Mouse (Mus musculus): ENCODE data around the gene Gm10203. TPM values are rescaled to one million over a fixed set of nuclear protein-coding genes. Genes with fewer than 3 reads are reported as not detected.
"Not testable (repeated sequence)": the region's sequence is repeated elsewhere in the genome, so short reads cannot be mapped to it uniquely, and the experiment has no call there.

The Gm10203 gene
- polyA plus RNA-seq (2016; fragmentation: Nextera tagmentation; extraction: Ambion mirVana), result not detected in 2 replicates

DNA sequence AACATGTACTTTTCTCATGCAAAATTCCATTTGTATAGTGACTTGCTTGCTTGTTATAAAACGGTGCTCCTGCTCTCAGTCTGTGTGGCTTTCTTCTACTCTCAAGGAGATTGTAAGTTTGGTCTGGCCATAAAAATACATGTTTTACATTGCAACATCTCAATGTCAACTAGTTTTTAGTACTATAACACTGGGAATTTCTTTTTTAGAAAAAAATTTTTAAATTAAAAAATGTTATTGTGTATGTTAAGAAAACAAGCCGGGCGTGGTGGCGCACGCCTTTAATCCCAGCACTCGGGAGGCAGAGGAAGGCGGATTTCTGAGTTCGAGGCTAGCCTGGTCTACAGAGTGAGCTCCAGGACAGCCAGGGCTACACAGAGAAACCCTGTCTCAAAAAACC is at the start of gene Gm10203:
Gene Gm10203 (plus strand): TSS at position 301 of the 400 bp plus-strand sequence.
- 82% methylated on average over 8 of the region's 8 CpGs for WGBS

DNA sequence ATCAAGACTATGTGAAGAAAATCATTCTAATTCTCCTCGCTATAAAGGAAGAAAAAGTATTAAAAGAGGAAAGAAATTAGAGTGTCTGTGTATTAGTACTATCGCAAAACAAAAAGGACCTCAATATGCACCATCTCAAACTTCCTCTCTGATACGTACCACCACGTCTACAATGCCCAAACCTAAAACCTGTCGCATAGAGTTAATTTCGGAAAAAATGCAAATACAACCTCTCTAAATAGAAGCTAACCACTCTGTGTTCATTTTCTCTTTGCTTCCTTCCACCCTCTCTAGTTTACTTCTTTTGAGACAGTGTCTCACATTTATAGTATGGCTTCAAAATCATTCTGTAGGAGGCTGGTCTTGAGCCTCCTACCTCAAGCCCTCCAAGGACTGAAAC is 37.6 kb upstream of the Gm10203 start:
- DNase-seq (ENCODE audit: low spot score), result no peak
- Histone ChIP-seq H3K4me1 (peaks cover 12% of the 10 kb centered on the region), H3K4me3 (no peak overlapping the region), H3K9me3 (no peaks in the 10 kb centered on the region), H3K27ac (replicated peaks) (no peak overlapping the region), H3K27me3 (replicated peaks; ENCODE audit: low read depth, poor library complexity, severe bottlenecking) (no peaks in the 10 kb centered on the region), H3K36me3 (replicated peaks) (no peaks in the 10 kb centered on the region)
- WGBS, result 93% methylated on average over 6 of the region's 6 CpGs

More for the DNA sequence above, at the start of gene Gm10203:
- H3K9me3 ChIP-seq; H3K36me3 ChIP-seq (replicated peaks); H3K4me3 ChIP-seq; H3K27me3 ChIP-seq (replicated peaks; ENCODE audit: low read depth, poor library complexity, severe bottlenecking); H3K27ac ChIP-seq (replicated peaks); DNase-seq (ENCODE audit: low spot score): not testable (repeated sequence)
- peaks cover 19% of the 10 kb centered on the region for H3K4me1 ChIP-seq

DNA sequence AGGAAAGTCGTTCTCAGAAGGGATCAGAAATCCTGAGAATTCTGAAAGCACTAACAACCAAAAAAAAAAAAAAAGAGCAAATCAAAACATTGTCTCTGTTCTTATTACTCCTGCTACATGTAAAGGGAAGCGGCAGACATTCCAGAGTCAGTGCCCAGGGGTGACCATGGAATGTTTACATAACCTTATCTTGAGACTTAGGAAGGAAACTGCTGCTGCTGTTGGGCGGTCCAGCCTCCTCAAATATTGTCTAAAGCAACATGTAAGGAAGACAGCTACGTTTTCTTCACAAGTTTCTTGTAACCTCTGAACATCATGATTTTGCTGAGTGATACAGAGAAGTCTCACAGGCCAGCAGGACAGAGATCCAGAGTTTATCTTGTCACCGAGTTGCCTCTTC is 36.5 kb upstream of the Gm10203 start:
- Histone ChIP-seq H3K27me3 (replicated peaks; ENCODE audit: low read depth, poor library complexity, severe bottlenecking) (no peaks in the 10 kb centered on the region), H3K9me3 (no peaks in the 10 kb centered on the region), H3K36me3 (replicated peaks) (no peaks in the 10 kb centered on the region), H3K4me1 (peaks cover 12% of the 10 kb centered on the region), H3K4me3 (no peak overlapping the region), H3K27ac (replicated peaks) (no peak overlapping the region)
- 26% methylated on average over 5 of the region's 5 CpGs for WGBS
- peak; percentile 39 for DNase-seq (ENCODE audit: low spot score)

DNA sequence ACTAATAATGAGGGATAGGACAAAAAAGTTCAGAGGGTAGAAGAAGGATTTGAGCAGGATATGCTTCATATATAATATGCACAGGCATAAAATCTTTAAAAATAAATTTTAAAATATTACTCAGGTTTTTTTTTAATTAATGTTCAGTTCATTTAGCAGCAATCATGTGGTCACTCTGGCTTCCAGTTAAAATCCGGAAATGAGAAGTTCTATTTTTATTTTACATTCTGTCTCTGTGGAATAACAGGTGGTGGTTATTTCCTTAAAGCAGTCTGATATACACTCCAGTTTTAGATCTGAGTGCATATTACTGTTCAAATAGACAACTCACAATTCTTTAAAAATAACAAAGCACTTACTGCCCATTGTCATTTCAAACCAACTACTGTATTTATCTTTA is 35.4 kb upstream of the Gm10203 start:
- H3K4me1 ChIP-seq, result peaks cover 12% of the 10 kb centered on the region
- no peak for DNase-seq (ENCODE audit: low spot score)
- H3K9me3 ChIP-seq, result no peaks in the 10 kb centered on the region
- H3K36me3 ChIP-seq (replicated peaks), result no peaks in the 10 kb centered on the region
- no peak overlapping the region for H3K4me3 ChIP-seq
- 83% methylated on average over 1 of the region's 1 CpGs for WGBS
- H3K27me3 ChIP-seq (replicated peaks; ENCODE audit: low read depth, poor library complexity, severe bottlenecking), result no peaks in the 10 kb centered on the region
- no peak overlapping the region for H3K27ac ChIP-seq (replicated peaks)

DNA sequence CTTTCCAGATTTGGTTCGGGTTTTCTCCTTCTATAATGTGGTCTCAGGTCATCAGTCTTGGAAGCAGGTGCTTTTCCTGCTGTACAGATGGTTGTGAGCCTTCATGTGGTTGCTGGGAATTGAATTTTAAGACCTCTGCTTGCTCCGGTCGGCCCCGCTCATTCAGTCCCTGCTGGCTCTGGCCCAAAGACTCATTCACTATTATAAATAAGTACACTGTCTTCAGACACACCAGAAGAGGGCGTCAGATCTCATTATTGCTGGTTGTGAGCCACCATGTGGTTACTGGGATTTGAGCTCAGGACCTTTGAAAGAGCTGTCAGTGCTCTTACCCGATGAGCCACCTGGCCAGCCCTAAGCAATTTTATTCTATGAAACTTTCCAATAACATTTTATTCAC is 34.6 kb upstream of the Gm10203 start:
- no peak overlapping the region for H3K4me3 ChIP-seq
- no peak for DNase-seq (ENCODE audit: low spot score)
- no peaks in the 10 kb centered on the region for H3K36me3 ChIP-seq (replicated peaks)
- H3K27me3 ChIP-seq (replicated peaks; ENCODE audit: low read depth, poor library complexity, severe bottlenecking), result no peaks in the 10 kb centered on the region
- H3K4me1 ChIP-seq, result peaks cover 12% of the 10 kb centered on the region
- H3K27ac ChIP-seq (replicated peaks), result no peak overlapping the region
- no peaks in the 10 kb centered on the region for H3K9me3 ChIP-seq
- WGBS, result 85% methylated on average over 6 of the region's 6 CpGs

DNA sequence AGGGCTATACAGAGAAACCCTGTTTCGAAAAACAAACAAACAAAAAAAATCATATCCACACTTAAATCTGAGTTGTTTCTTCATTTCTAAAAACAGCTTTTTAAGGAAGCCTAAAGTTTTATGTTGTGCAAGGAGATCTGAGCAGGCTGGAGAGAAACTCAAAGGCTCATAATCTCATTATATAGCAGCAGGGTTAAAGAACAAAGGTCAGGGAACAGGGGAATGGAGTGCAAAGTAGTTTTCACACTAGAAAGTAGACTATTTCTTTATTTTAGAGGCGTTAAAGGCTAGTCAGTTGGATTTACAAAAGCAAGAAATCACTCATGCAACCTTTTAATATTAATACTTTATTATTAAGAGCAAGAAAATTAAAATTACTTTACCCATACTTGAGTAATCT is 33.7 kb upstream of the Gm10203 start:
- H3K27me3 ChIP-seq (replicated peaks; ENCODE audit: low read depth, poor library complexity, severe bottlenecking), result no peaks in the 10 kb centered on the region
- no peak for DNase-seq (ENCODE audit: low spot score)
- H3K4me1 ChIP-seq, result peaks cover 12% of the 10 kb centered on the region
- no peak overlapping the region for H3K4me3 ChIP-seq
- H3K36me3 ChIP-seq (replicated peaks), result no peaks in the 10 kb centered on the region
- no peak overlapping the region for H3K27ac ChIP-seq (replicated peaks)
- no peaks in the 10 kb centered on the region for H3K9me3 ChIP-seq
- WGBS, result 88% methylated on average over 2 of the region's 2 CpGs

DNA sequence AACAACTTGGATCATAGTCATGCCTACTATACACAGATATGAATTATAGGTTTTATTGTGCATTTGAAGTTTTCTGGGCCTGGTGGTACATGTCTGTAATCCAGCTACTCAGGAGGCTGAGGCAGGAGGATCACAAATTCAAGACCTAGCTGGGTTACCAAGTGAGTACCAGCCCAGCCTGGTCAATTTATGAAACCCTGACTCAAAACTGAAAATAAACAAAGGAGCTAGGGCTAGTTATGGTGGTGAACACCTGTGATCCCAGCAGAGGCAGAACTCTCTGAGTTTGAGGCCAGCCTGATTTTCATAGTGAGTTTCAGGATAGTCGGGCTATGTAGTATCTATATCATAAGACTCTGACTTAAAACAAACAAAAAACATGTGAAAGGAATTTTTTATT is 32.7 kb upstream of the Gm10203 start:
- Histone ChIP-seq H3K4me3 (no peak overlapping the region), H3K27ac (replicated peaks) (no peak overlapping the region), H3K27me3 (replicated peaks; ENCODE audit: low read depth, poor library complexity, severe bottlenecking) (0 out of 2 replicates have a peak, but pooled peaks cover 6% of the 10 kb centered on the region), H3K36me3 (replicated peaks) (no peaks in the 10 kb centered on the region), H3K4me1 (peaks cover 17% of the 10 kb centered on the region), H3K9me3 (no peaks in the 10 kb centered on the region)
- DNase-seq (ENCODE audit: low spot score), result no peak
- WGBS, result 91% methylated on average over 1 of the region's 1 CpGs

DNA sequence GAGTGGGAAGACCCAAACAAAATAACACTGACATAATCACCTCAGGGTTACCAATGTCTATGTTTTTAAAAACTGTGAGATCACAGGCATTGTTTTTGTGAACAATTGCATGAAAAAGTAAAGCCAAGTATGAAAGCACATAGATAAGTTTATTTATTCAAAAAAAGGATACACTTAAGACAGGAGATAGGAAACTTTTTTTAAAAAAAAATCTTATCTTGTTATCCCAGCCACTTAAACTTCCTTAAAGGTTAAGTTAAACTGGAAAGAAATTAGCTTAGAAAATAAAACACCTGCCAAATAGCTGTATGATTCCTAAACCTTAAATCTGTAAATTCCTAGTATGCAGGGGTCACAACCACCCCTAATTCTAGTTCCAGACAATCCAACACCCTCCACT is 31.0 kb upstream of the Gm10203 start:
- Histone ChIP-seq H3K27me3 (replicated peaks; ENCODE audit: low read depth, poor library complexity, severe bottlenecking) (peaks cover 18% of the 10 kb centered on the region), H3K36me3 (replicated peaks) (no peaks in the 10 kb centered on the region), H3K9me3 (no peaks in the 10 kb centered on the region), H3K27ac (replicated peaks) (no peak overlapping the region), H3K4me1 (peaks cover 8% of the 10 kb centered on the region; the same call in 1 of the 2 replicates), H3K4me3 (no peak overlapping the region)
- DNase-seq (ENCODE audit: low spot score), result no peak

DNA sequence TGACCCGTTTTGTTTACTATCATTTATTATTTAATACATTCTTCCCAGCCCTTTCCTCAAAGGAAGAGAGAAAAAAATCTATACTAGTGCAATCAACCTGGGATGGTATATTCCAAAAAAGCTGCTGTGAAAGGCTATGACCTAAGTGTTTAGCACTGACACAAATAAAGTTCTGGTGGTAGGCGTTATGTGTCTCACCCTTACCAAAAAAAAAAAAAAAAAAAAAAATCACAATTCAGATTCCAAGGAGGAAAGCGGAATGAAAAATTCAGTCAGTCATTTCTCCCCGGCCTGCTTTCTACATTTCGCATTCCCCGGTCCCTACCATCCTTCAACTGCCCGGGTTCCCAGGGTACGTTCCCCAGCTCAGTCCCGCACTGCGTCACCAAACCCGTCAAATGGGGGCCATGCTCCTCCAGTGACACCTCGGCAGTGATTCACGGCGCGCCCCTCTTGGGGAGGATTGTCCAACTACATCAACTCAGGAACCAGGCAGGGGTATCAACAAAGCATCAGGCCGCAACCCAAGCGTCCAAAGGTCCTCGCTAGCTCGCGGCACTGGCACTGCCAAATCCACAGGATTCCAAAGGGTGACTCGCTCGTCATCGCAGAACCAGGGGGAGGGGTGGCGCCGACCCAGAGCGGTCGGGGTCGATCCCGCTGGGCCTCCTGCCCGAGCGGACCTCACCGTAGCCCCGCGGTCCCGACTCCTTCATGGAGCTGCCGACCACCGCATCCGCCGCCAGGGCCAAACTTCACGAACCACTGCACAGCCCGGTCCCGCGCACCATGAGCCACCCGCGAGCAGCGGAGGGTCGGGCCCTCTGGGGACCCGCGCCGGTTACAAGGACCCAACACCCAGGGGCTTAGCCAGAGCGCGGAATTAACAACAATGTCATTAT is 29.5 kb upstream of the Gm10203 start:
- peak overlapping the region; percentile 94 for H3K27ac ChIP-seq (replicated peaks)
- peak overlapping the region; percentile 93 for H3K4me3 ChIP-seq
- peak; percentile 80 for DNase-seq (ENCODE audit: low spot score)
- H3K36me3 ChIP-seq (replicated peaks), result no peaks in the 10 kb centered on the region
- H3K9me3 ChIP-seq, result no peaks in the 10 kb centered on the region
- peaks cover 5% of the 10 kb centered on the region; the same call in 1 of the 2 replicates for H3K4me1 ChIP-seq
- peaks cover 29% of the 10 kb centered on the region for H3K27me3 ChIP-seq (replicated peaks; ENCODE audit: low read depth, poor library complexity, severe bottlenecking)
- 2% methylated on average over 52 of the region's 52 CpGs for WGBS

DNA sequence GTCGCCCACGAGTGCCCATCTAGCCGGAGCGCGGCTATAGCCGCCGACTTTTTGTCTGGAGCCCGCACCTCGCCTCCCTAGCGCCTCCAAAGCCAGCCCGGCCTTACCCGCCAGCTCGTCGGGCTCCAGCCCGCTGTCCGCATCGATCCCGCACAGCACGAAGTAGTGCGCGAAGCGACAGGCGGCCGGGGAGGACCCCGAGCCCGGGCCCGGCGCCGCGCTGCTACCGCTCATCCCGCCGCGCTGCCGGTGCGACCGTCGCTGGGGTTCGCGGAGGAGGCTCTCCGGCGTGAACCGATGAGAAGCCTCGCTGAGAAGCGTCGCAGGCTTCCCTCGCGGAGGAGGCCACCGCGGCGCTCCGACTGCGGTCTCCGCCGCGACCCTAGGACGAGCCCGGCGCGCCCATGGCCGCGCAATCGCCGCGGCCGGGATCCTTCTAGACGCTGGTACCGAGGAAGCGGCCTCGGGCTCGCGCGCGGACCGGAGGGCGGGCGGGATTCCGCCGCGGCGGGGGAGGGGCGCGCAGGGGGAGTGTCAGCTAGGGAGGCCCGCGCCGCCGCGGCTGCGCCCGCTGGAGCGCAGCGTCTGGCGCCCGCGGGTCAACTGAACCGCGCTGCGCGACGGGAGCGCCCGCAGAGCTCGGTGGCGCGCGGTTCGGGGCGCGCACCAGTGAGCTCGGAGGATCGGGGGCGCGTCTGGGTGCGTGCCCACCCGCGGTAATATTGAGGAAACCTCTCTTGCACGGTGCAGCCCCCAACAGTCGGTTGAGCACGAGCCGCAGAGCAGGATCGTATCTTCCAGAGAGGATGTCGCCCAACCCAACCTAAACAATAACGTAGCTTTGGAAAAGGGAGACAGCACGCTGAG is 28.7 kb upstream of the Gm10203 start, which contains the start of gene Dennd5b:
Gene Dennd5b (minus strand): TSS at position 605 of the 867 bp plus-strand sequence.
- Histone ChIP-seq H3K4me1 (peaks cover 5% of the 10 kb centered on the region; the same call in 1 of the 2 replicates), H3K27ac (replicated peaks) (peak within 1 kb of the TSS; percentile 94), H3K27me3 (replicated peaks; ENCODE audit: low read depth, poor library complexity, severe bottlenecking) (peaks cover 30% of the 10 kb centered on the region), H3K4me3 (peak within 1 kb of the TSS; percentile 93), H3K9me3 (no peaks in the 10 kb centered on the region), H3K36me3 (replicated peaks) (no peaks in the 10 kb centered on the region)
- under 1% methylated on average over 124 of the region's 124 CpGs for WGBS
- peak; percentile 87 for DNase-seq (ENCODE audit: low spot score)

DNA sequence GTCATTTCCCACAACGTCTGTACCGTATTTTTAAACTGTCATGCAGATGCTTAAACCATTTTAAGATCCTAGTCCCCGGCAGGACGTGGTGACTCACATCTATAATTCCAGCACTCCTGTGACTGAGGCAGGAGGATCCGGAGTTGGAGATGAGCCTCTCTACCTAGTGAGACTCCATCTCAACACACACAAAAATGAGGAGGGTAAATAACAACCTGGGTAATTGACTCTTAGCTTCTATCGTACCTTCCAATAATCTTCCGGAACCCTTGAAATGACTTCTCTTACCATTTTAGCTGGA is 28.1 kb upstream of the Gm10203 start:
- Histone ChIP-seq H3K27me3 (replicated peaks; ENCODE audit: low read depth, poor library complexity, severe bottlenecking) (peaks cover 30% of the 10 kb centered on the region), H3K4me3 (peak overlapping the region; percentile 93), H3K36me3 (replicated peaks) (no peaks in the 10 kb centered on the region), H3K4me1 (peaks cover 5% of the 10 kb centered on the region; the same call in 1 of the 2 replicates), H3K9me3 (no peaks in the 10 kb centered on the region), H3K27ac (replicated peaks) (peak overlapping the region; percentile 94)
- DNase-seq (ENCODE audit: low spot score), result no peak
- WGBS, result 16% methylated on average over 7 of the region's 7 CpGs

DNA sequence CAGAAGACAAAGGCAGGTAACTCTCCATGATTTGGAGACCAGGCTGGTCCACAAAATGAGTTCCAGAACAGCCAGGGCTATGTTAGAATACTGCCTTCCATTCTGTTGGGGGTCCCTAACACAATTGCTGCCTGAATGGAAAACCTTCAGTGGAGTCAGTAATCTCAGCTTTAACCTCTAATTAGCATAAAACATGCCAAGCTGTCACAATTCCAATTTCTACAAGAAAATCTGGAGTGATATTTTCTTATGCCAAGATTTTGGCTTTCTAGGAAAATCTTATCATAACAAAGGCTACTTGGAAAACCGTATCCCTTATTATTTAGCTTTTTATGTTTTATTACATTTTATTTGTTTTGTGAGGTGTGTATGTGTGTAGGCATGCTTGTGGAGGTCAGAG is 26.5 kb upstream of the Gm10203 start:
- DNase-seq (ENCODE audit: low spot score), result no peak
- Histone ChIP-seq H3K9me3 (no peaks in the 10 kb centered on the region), H3K4me3 (no peak overlapping the region), H3K27me3 (replicated peaks; ENCODE audit: low read depth, poor library complexity, severe bottlenecking) (peaks cover 30% of the 10 kb centered on the region), H3K4me1 (peaks cover 5% of the 10 kb centered on the region; the same call in 1 of the 2 replicates), H3K36me3 (replicated peaks) (no peaks in the 10 kb centered on the region), H3K27ac (replicated peaks) (no peak overlapping the region)
- WGBS, result 92% methylated on average over 1 of the region's 1 CpGs

Data from embryonic facial prominence, embryonic 10.5 days (tissue).